Mouse (Mus musculus): ENCODE measurements around the gene Fbxo28. TPM values are rescaled to one million over a fixed set of nuclear protein-coding genes. Genes with fewer than 3 reads are reported as not detected.

Gene Fbxo28
- total RNA-seq, 2 experiments from 2014 or later: 11.7 to 14.8 TPM

- ATAC-seq (replicated peaks; ENCODE audit: low FRiP score, low TSS enrichment, poor library complexity, severe bottlenecking): peak; percentile 57
These were observed 8.1 kb upstream of the Fbxo28 start for GRCm38 (mm10) chr1:182349557-182349956.

- no peak for ATAC-seq (replicated peaks; ENCODE audit: low FRiP score, low TSS enrichment, poor library complexity, severe bottlenecking)
These were observed 5.1 kb upstream of the Fbxo28 start for GRCm38 (mm10) chr1:182346491-182346890.

GRCm38 (mm10) chr1:182345857-182346256 is 4.4 kb upstream of the Fbxo28 start:
- no peak for ATAC-seq (replicated peaks; ENCODE audit: low FRiP score, low TSS enrichment, poor library complexity, severe bottlenecking)

- no peak for ATAC-seq (replicated peaks; ENCODE audit: low FRiP score, low TSS enrichment, poor library complexity, severe bottlenecking)
These were observed 564 bp upstream of the Fbxo28 start for GRCm38 (mm10) chr1:182341993-182342392.

- ATAC-seq (replicated peaks; ENCODE audit: low FRiP score, low TSS enrichment, poor library complexity, severe bottlenecking): no peak
These were observed 1.1 kb downstream of the Fbxo28 start for GRCm38 (mm10) chr1:182340281-182340680.

GRCm38 (mm10) chr1:182338961-182339565 is 2.4 kb downstream of the Fbxo28 start:
- ATAC-seq (replicated peaks; ENCODE audit: low FRiP score, low TSS enrichment, poor library complexity, severe bottlenecking): no peak

GRCm38 (mm10) chr1:182333766-182334437 is 7.5 kb downstream of the Fbxo28 start:
- no peak for ATAC-seq (replicated peaks; ENCODE audit: low FRiP score, low TSS enrichment, poor library complexity, severe bottlenecking)

- no peak for ATAC-seq (replicated peaks; ENCODE audit: low FRiP score, low TSS enrichment, poor library complexity, severe bottlenecking)
These were observed 9.1 kb downstream of the Fbxo28 start for GRCm38 (mm10) chr1:182332090-182333034.

GRCm38 (mm10) chr1:182325919-182326318 is 15.5 kb downstream of the Fbxo28 start:
- no peak for ATAC-seq (replicated peaks; ENCODE audit: low FRiP score, low TSS enrichment, poor library complexity, severe bottlenecking)

GRCm38 (mm10) chr1:182324552-182324951 is 16.9 kb downstream of the Fbxo28 start:
- no peak for ATAC-seq (replicated peaks; ENCODE audit: low FRiP score, low TSS enrichment, poor library complexity, severe bottlenecking)

- ATAC-seq (replicated peaks; ENCODE audit: low FRiP score, low TSS enrichment, poor library complexity, severe bottlenecking): no peak
These were observed 18.3 kb downstream of the Fbxo28 start for GRCm38 (mm10) chr1:182323139-182323538.

GRCm38 (mm10) chr1:182314201-182314600 is 27.2 kb downstream of the Fbxo28 start:
- ATAC-seq (replicated peaks; ENCODE audit: low FRiP score, low TSS enrichment, poor library complexity, severe bottlenecking): no peak

GRCm38 (mm10) chr1:182313181-182313580 is 28.2 kb downstream of the Fbxo28 start:
- no peak for ATAC-seq (replicated peaks; ENCODE audit: low FRiP score, low TSS enrichment, poor library complexity, severe bottlenecking)

GRCm38 (mm10) chr1:182311376-182311775 is 30.1 kb downstream of the Fbxo28 start:
- ATAC-seq (replicated peaks; ENCODE audit: low FRiP score, low TSS enrichment, poor library complexity, severe bottlenecking): no peak

GRCm38 (mm10) chr1:182310316-182310715 is 31.1 kb downstream of the Fbxo28 start:
- ATAC-seq (replicated peaks; ENCODE audit: low FRiP score, low TSS enrichment, poor library complexity, severe bottlenecking): no peak

- ATAC-seq (replicated peaks; ENCODE audit: low FRiP score, low TSS enrichment, poor library complexity, severe bottlenecking): no peak
These were observed 32.0 kb downstream of the Fbxo28 start for GRCm38 (mm10) chr1:182309403-182309802.

- ATAC-seq (replicated peaks; ENCODE audit: low FRiP score, low TSS enrichment, poor library complexity, severe bottlenecking): no peak
These were observed 38.5 kb downstream of the Fbxo28 start for GRCm38 (mm10) chr1:182302916-182303315.

GRCm38 (mm10) chr1:182302176-182302870 is 39.1 kb downstream of the Fbxo28 start:
- ATAC-seq (replicated peaks; ENCODE audit: low FRiP score, low TSS enrichment, poor library complexity, severe bottlenecking): no peak

- ATAC-seq (replicated peaks; ENCODE audit: low FRiP score, low TSS enrichment, poor library complexity, severe bottlenecking): no peak
These were observed 43.6 kb downstream of the Fbxo28 start for GRCm38 (mm10) chr1:182297821-182298220.

- ATAC-seq (replicated peaks; ENCODE audit: low FRiP score, low TSS enrichment, poor library complexity, severe bottlenecking): no peak
These were observed 44.2 kb downstream of the Fbxo28 start for GRCm38 (mm10) chr1:182297246-182297645.

Measured in megakaryocyte-erythroid progenitor cell, adult 5-6 weeks (primary cell).